Mouse (Mus musculus) midbrain, embryonic 12.5 days (tissue): ENCODE measurements around the gene Odf3l1. TPM values are rescaled to one million over a fixed set of nuclear protein-coding genes. Genes with fewer than 3 reads are reported as not detected.

Experiments
- ATAC-seq: fragments of 200-750 bp; cut with Nextera tagmentation; 2 replicates; pipeline ENCODE4 v1.8.0; 2017; ENCODE audit warnings: low read depth, moderate TSS enrichment, moderate library complexity; ENCODE audit not compliant: low FRiP score
- H3K27ac ChIP-seq: fragments of 300-500 bp; sonication (generic); replicated peaks from 2 replicates; pipeline ENCODE4 v1.5.1; 2016; ENCODE audit warnings: mild to moderate bottlenecking
- H3K27me3 ChIP-seq: fragments of 300-500 bp; sonication (generic); 2 replicates; pipeline ENCODE4 v1.6.1; 2016; ENCODE audit warnings: mild to moderate bottlenecking
- H3K36me3 ChIP-seq: fragments of 300-500 bp; sonication (generic); 2 replicates; pipeline ENCODE4 v1.6.1; 2016
- H3K4me1 ChIP-seq: fragments of 300-500 bp; sonication (generic); 2 replicates; pipeline ENCODE4 v1.6.1; 2016
- H3K4me2 ChIP-seq: fragments of 300-500 bp; sonication (generic); replicated peaks from 2 replicates; pipeline ENCODE4 v1.6.1; 2016; ENCODE audit warnings: mild to moderate bottlenecking, moderate library complexity
- H3K4me3 ChIP-seq: fragments of 300-500 bp; sonication (generic); 2 replicates; pipeline ENCODE4 v1.5.1; 2016; ENCODE audit warnings: mild to moderate bottlenecking
- H3K9ac ChIP-seq: fragments of 300-500 bp; sonication (generic); replicated peaks from 2 replicates; pipeline ENCODE4 v1.6.1; 2016; ENCODE audit warnings: mild to moderate bottlenecking, moderate library complexity
- H3K9me3 ChIP-seq: fragments of 300-500 bp; sonication (generic); 2 replicates; pipeline ENCODE4 v1.6.1; 2016; ENCODE audit warnings: mild to moderate bottlenecking
- WGBS: fragments of 180-500 bp; shearing (Covaris S2); methylation state at CpG from one replicate; pipeline ENCODE4 v1.1.7; 2016; 5-methylcytosine and 5-hydroxymethylcytosine counted together
- polyA plus RNA-seq: library from polyadenylated mRNA; unstranded; fragments of >200 nt; fragmentation: Nextera tagmentation; extraction: Ambion mirVana; gene quantifications from 2 replicates; pipeline ENCODE4 v1.2.1, GENCODE M21; 2016

Odf3l1 gene
- polyA plus RNA-seq, 1 experiment from 2014 or later: not detected

DNA sequence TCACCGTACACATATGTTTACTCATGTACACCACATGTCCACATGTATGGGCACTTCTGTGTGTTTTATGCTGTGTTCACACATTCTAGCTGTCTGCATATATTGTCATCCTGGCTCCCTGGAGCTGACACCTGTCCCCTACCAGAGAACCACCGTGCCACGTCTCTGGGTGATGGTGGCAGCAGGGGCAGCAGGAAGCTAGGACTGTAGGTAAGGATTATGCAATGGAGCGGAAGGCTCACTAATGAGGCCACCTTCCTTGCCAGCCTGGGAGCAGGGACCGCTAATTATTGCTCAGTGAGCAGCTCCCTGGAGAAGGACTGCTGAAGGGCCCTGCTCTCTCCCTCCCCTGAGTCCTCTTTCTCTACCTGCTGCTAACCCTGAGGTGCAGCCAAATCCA, 23.8 kb downstream of the Odf3l1 start:
- no peak overlapping the region for H3K27ac ChIP-seq

DNA sequence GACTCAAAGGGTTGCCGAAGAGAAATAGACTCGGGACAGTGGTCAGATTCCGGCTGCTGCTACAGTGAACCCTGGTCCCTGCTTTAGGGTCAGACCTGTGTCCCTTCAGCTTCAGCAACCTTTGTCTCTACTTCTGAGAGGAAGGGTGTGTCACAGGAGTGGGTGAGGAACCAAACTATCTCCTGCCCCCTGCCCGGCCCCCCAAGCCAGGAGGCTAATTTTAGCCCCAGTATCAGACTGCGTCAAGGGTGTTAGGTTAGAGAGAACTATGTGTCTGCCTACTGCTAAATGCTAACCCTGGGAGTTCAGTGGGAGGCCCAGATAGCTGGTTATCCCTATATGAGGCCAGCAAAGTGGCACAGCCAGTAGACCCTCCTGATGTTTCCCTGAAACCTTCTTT, 29.3 kb downstream of the Odf3l1 start:
- peaks cover 9% of the 10 kb centered on the region; the same call in 1 of the 2 replicates for H3K27me3 ChIP-seq
- H3K9ac ChIP-seq: no peak overlapping the region
- 82% methylated on average over 5 of the region's 5 CpGs for WGBS
- H3K9me3 ChIP-seq: no peaks in the 10 kb centered on the region
- H3K4me1 ChIP-seq: peaks cover 17% of the 10 kb centered on the region
- H3K4me2 ChIP-seq: no peak overlapping the region
- no peaks in the 10 kb centered on the region for H3K36me3 ChIP-seq
- no peak overlapping the region for H3K4me3 ChIP-seq
- ATAC-seq: no peak
- H3K27ac ChIP-seq: no peak overlapping the region

More for the DNA sequence above, 23.8 kb downstream of the Odf3l1 start:
- Histone ChIP-seq H3K9me3 (no peaks in the 10 kb centered on the region), H3K4me2 (no peak overlapping the region), H3K9ac (no peak overlapping the region), H3K4me3 (no peak overlapping the region), H3K36me3 (no peaks in the 10 kb centered on the region), H3K27me3 (peaks cover 13% of the 10 kb centered on the region), H3K4me1 (0 out of 2 replicates have a peak, but pooled peaks cover 11% of the 10 kb centered on the region)
- no peak for ATAC-seq
- WGBS: 61% methylated on average over 5 of the region's 5 CpGs

DNA sequence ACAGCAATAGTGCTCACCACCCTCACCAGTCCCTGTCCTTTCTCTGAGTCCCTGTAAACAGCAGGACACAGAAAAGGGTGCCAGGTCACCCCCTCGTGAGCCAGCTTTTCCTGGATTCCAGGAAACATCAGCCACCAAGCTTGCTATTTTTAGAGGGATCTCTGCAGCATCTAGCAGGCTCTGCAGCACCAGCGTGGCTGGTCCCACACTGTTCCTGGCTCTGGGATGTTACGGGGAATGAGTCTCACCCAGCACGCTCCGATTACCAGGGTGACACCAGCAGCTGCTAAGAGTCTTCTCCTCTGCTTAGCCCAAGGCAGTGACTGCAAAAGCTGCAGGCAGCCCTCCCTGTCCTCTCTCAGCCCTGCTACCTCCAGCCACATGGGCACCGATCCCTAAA, 31.6 kb downstream of the Odf3l1 start:
- Histone ChIP-seq H3K4me2 (no peak overlapping the region), H3K9ac (no peak overlapping the region), H3K4me1 (peaks cover 24% of the 10 kb centered on the region), H3K36me3 (no peaks in the 10 kb centered on the region), H3K4me3 (no peak overlapping the region), H3K27ac (no peak overlapping the region), H3K27me3 (peaks cover 9% of the 10 kb centered on the region; the same call in 1 of the 2 replicates), H3K9me3 (no peaks in the 10 kb centered on the region)
- no peak for ATAC-seq
- WGBS: 47% methylated on average over 6 of the region's 6 CpGs

DNA sequence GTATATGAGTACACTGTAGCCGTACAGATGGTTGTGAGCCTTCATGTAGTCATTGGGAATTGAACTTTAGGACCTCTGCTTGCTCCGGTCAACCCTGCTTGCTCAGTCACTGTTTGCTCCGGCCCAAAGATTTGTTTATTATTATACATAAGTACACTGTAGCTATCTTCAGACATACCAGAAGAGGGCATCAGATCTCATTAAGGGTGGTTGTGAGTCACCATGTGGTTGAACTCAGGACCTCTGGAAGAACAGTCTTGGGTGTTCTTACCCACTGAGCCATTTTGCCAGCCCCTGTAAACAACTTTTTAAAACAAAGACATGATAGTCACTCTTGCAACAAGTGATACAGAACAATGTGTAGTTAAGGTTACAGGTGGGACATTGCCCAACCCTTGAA, 32.6 kb downstream of the Odf3l1 start:
- Histone ChIP-seq H3K4me3 (no peak overlapping the region), H3K27ac (no peak overlapping the region), H3K4me1 (peaks cover 24% of the 10 kb centered on the region), H3K36me3 (no peaks in the 10 kb centered on the region), H3K4me2 (no peak overlapping the region), H3K9me3 (no peaks in the 10 kb centered on the region), H3K27me3 (peaks cover 14% of the 10 kb centered on the region; the same call in 1 of the 2 replicates), H3K9ac (no peak overlapping the region)
- 89% methylated on average over 3 of the region's 3 CpGs for WGBS
- no peak for ATAC-seq

DNA sequence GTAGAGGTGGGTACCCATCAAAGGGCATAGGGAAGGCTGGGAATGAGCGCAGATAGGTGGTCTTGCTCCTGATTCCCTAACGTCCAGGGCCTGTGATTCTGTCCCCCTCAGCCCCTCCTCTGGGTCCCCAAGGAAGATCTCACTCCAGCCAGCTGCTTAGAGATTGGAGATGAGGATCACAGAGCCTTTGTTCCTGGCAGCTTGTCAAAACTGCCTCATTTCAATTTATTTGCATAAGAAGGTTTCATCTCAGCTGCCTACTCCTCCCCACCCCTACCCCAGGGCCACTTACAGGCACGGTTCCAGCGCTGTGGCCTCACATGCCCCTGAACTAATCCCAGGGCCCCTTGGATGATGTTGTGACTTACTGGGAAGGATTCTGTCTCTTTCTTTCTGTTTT, 34.3 kb downstream of the Odf3l1 start:
- Histone ChIP-seq H3K4me3 (no peak overlapping the region), H3K27me3 (peaks cover 26% of the 10 kb centered on the region), H3K9ac (no peak overlapping the region), H3K27ac (peak overlapping the region; percentile 71), H3K9me3 (no peaks in the 10 kb centered on the region), H3K36me3 (no peaks in the 10 kb centered on the region), H3K4me2 (no peak overlapping the region; the same call in 1 of the 2 replicates), H3K4me1 (peaks cover 34% of the 10 kb centered on the region)
- ATAC-seq: peak; percentile 78
- 18% methylated on average over 4 of the region's 4 CpGs for WGBS

DNA sequence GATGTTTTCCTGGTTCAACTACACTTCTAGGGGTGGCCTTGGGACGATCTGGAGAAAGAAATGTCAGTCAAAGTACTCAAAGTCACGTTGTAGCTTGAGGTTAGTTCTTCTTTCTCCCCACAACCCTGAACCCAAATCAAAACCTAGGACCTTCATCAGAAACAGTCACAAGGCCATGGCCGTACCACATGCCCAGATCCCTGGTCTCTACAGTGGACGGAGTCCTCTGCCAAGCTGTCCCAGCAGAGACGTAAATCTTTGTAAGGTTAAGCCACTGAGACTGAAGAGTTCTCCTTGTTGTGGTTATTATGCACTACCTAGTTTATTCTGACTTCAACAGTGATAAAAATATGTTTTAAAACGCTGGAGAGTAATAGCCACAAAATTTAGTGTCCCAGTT, 35.6 kb downstream of the Odf3l1 start:
- no peaks in the 10 kb centered on the region for H3K36me3 ChIP-seq
- WGBS: 85% methylated on average over 6 of the region's 6 CpGs
- H3K27me3 ChIP-seq: peaks cover 35% of the 10 kb centered on the region
- H3K4me3 ChIP-seq: no peak overlapping the region
- H3K4me1 ChIP-seq: peaks cover 38% of the 10 kb centered on the region
- no peak overlapping the region for H3K27ac ChIP-seq
- no peak for ATAC-seq
- H3K9ac ChIP-seq: no peak overlapping the region
- H3K9me3 ChIP-seq: no peaks in the 10 kb centered on the region
- no peak overlapping the region for H3K4me2 ChIP-seq

DNA sequence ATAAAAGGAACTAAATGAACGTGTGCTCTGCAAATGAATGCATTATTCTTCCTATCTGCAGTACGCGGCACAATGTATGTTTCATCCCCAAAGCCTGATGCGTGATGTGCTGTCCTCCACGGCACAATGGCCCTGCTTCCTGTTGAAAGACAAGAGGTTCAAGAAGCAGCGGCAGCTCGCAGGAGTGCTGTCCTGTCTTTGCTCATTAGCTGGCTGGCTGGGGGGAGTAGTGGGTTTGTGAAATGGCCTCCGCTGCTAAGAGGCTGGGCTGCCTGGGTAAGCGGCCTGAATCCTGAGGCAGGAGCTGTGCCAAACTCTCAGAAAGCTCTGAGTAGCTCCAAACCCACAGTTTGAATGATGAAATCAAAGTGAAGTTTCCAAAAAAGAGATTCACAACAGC, 36.3 kb downstream of the Odf3l1 start:
- no peak for ATAC-seq
- H3K4me1 ChIP-seq: peaks cover 35% of the 10 kb centered on the region
- no peaks in the 10 kb centered on the region for H3K36me3 ChIP-seq
- 36% methylated on average over 9 of the region's 9 CpGs for WGBS
- no peak overlapping the region for H3K9ac ChIP-seq
- H3K9me3 ChIP-seq: no peaks in the 10 kb centered on the region
- H3K4me2 ChIP-seq: no peak overlapping the region
- H3K27me3 ChIP-seq: peaks cover 35% of the 10 kb centered on the region
- H3K4me3 ChIP-seq: no peak overlapping the region
- H3K27ac ChIP-seq: no peak overlapping the region

DNA sequence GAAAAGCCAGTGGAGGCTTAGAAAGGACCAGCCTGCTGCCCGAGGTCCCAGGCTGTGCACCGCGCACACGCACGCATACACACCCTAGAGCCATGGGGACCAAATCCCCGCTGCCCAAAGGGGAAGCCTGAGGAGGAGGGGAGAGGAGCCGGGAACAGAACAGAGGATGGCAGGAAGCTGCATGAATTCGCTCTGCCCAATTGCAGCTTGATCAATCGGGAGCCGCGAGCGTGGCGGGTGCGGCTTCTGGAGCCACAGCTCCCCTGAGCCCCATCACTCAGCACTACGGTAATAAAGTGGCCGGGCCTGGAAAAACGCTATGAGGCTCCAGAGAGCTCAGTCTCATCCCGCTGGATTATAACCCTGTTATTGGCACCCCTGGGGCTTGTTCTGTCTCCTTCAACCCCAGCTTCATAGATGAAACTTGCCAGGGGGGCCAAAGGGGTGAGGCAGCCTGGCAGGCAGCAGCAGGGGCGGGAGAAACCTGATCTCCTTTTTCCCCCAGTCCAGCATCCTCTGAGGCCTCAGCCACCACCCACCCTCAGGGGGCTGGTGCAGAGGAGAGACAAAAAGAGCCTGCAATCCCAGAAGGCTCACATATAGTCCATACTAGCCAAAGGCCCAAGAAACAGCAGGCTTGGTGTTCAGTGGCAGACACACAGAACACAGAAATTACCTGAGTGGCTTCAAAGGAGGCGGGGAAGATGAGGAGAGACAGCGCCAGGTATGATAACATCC, 38.8 kb downstream of the Odf3l1 start:
- no peaks in the 10 kb centered on the region for H3K36me3 ChIP-seq
- ATAC-seq: peak; percentile 34; the same call in 1 of the 2 replicates
- H3K4me1 ChIP-seq: peaks cover 27% of the 10 kb centered on the region
- peak overlapping the region; percentile 56 for H3K9ac ChIP-seq
- H3K9me3 ChIP-seq: no peaks in the 10 kb centered on the region
- 11% methylated on average over 21 of the region's 21 CpGs for WGBS
- peaks cover 26% of the 10 kb centered on the region for H3K27me3 ChIP-seq
- H3K27ac ChIP-seq: peak overlapping the region; percentile 15; the same call in 1 of the 2 replicates
- peak overlapping the region; percentile 56 for H3K4me2 ChIP-seq
- H3K4me3 ChIP-seq: peak overlapping the region; percentile 31

DNA sequence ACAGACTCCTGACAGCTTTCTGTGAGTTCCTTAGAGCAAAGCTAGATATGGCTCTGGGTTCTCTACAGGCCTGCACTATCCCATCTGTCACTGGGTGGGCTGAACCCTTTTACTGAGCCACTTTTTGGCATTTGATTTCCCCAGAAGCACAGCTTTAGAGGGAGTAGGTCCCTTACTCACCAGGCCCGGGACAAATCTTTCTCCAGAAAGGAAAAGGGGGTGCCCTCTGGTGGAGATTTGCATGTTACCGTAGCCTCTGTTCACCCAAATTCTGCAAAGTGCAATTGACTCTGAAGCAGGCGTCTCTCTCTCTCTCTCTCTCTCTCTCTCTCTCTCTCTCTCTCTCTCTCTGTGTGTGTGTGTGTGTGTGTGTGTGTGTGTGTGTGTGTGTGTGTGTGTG, 39.6 kb downstream of the Odf3l1 start:
- H3K4me3 ChIP-seq: no peak overlapping the region
- no peaks in the 10 kb centered on the region for H3K9me3 ChIP-seq
- H3K36me3 ChIP-seq: no peaks in the 10 kb centered on the region
- ATAC-seq: no peak; the same call in 1 of the 2 replicates
- peaks cover 19% of the 10 kb centered on the region for H3K4me1 ChIP-seq
- peaks cover 26% of the 10 kb centered on the region for H3K27me3 ChIP-seq
- 2% methylated on average over 3 of the region's 3 CpGs for WGBS
- peak overlapping the region; percentile 56; the same call in 1 of the 2 replicates for H3K4me2 ChIP-seq
- no peak overlapping the region for H3K9ac ChIP-seq
- H3K27ac ChIP-seq: 0 out of 2 replicates have a peak overlapping the region, but pooled peaks have one; percentile 15

DNA sequence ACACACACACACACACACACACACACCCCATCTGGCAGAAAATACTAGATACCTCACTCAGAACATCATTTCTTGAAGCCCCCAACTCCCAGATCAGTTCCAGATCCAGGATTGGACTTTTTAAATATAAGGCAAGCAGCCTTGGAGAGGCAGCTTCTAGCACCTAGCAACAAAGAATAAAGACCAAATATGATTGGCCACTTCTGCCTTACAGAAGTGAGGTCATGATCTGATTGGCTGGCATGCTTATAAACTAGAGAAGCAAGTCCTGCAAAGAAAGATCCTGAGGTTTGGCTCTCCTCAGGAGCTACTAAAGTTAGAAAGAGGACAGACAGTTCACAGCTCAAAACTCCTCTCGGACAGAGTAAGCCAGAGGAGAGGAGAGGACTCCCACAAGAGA, 53.6 kb downstream of the Odf3l1 start:
- ATAC-seq: no peak
- Histone ChIP-seq H3K27ac (no peak overlapping the region), H3K4me2 (no peak overlapping the region), H3K9me3 (peaks cover 4% of the 10 kb centered on the region; the same call in 1 of the 2 replicates), H3K36me3 (no peaks in the 10 kb centered on the region), H3K9ac (no peak overlapping the region), H3K27me3 (no peaks in the 10 kb centered on the region; the same call in 1 of the 2 replicates), H3K4me3 (no peak overlapping the region), H3K4me1 (no peaks in the 10 kb centered on the region)
- 71% methylated on average over 1 of the region's 1 CpGs for WGBS

DNA sequence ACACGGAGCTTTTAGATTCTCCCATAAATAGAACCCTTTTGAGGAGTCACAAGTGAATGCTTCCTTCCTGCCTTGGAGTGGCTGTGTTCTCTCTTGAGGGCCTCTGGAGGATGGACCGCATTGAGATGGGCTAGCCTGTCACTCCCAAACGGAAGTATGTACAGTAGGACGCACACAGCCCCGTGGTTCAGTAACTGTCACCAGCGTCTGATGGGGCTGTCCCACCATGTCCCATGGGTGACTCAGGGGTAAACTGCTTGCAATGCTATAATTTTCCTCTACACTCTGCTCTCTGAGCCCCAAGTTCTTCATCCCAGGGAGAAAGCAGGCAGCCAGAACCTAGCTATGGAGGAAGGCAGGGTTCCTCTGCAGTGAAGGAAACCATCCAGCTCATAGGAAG, 56.5 kb downstream of the Odf3l1 start:
- Histone ChIP-seq H3K27me3 (no peaks in the 10 kb centered on the region; the same call in 1 of the 2 replicates), H3K4me1 (no peaks in the 10 kb centered on the region), H3K36me3 (no peaks in the 10 kb centered on the region), H3K9ac (no peak overlapping the region), H3K9me3 (peaks cover 4% of the 10 kb centered on the region; the same call in 1 of the 2 replicates), H3K4me2 (no peak overlapping the region), H3K27ac (no peak overlapping the region), H3K4me3 (no peak overlapping the region)
- 95% methylated on average over 6 of the region's 6 CpGs for WGBS
- no peak for ATAC-seq

DNA sequence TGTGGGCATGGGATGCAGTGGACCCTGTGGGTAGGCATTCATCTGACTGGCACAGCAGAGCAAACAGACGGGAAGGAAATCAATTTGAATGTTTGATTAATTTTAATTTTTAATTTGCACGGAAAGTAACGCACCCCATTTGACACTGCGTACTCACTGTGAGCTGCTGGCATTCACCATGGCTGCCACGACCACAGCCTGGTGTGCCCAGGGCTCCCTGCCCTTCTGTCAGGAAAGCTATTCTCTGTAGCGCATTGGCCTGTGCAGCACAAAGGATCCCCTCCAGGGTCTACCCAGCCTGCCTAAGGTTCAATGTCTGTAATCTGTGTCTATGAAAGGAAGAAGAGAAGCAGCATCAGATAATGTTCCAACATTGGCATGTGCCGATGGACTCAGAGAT, 61.3 kb downstream of the Odf3l1 start:
- H3K9ac ChIP-seq: no peak overlapping the region
- WGBS: 89% methylated on average over 7 of the region's 7 CpGs
- ATAC-seq: no peak

More for the DNA sequence above, 61.3 kb downstream of the Odf3l1 start:
- peaks cover 33% of the 10 kb centered on the region for H3K27me3 ChIP-seq
- no peaks in the 10 kb centered on the region for H3K4me1 ChIP-seq
- no peak overlapping the region for H3K4me3 ChIP-seq
- no peak overlapping the region for H3K4me2 ChIP-seq
- no peak overlapping the region for H3K27ac ChIP-seq
- no peaks in the 10 kb centered on the region for H3K9me3 ChIP-seq
- no peaks in the 10 kb centered on the region for H3K36me3 ChIP-seq
